Mouse (Mus musculus): Measurements from ENCODE around the gene Dirc2. TPM values are rescaled to one million over a fixed set of nuclear protein-coding genes. Genes with fewer than 3 reads are reported as not detected.

Gene Dirc2
- polyA plus RNA-seq, 1 experiment from 2014 or later = 16.0 TPM

- no peak for DNase-seq
- no peak for TF ChIP-seq CTCF (IDR thresholded peaks at IDR 0.05; ENCODE audit: low read depth)
- 56% methylated on average over 12 of the region's 12 CpGs for WGBS
- Histone ChIP-seq H3K27ac (ENCODE audit: low read depth) (no peak overlapping the region), H3K36me3 (ENCODE audit: insufficient read depth) (no peaks in the 10 kb centered on the region), H3K4me3 (ENCODE audit: low read depth, low read length) (no peak overlapping the region), H3K9ac (no peak overlapping the region), H3K9me3 (ENCODE audit: low read depth, low read length) (no peaks in the 10 kb centered on the region), H3K4me1 (ENCODE audit: insufficient read depth) (no peaks in the 10 kb centered on the region), H3K27me3 (ENCODE audit: insufficient read depth, low read length) (no peaks in the 10 kb centered on the region), H3K4me2 (no peak overlapping the region)
- no peak for ATAC-seq (ENCODE audit: insufficient read depth)
Measured at GRCm38 (mm10) chr16:35740357-35740756, 28.8 kb downstream of the Dirc2 start.

GRCm38 (mm10) chr16:35739548-35739947 lies 29.6 kb downstream of the Dirc2 start:
- H3K4me2 ChIP-seq = no peak overlapping the region
- no peaks in the 10 kb centered on the region for H3K9me3 ChIP-seq (ENCODE audit: low read depth, low read length)
- no peak for DNase-seq
- H3K4me3 ChIP-seq (ENCODE audit: low read depth, low read length) = no peak overlapping the region
- no peaks in the 10 kb centered on the region for H3K36me3 ChIP-seq (ENCODE audit: insufficient read depth)
- no peak for TF ChIP-seq CTCF (IDR thresholded peaks at IDR 0.05; ENCODE audit: low read depth)
- no peaks in the 10 kb centered on the region for H3K4me1 ChIP-seq (ENCODE audit: insufficient read depth)
- H3K27ac ChIP-seq (ENCODE audit: low read depth) = no peak overlapping the region
- WGBS = 28% methylated on average over 1 of the region's 1 CpGs
- H3K27me3 ChIP-seq (ENCODE audit: insufficient read depth, low read length) = no peaks in the 10 kb centered on the region
- H3K9ac ChIP-seq = no peak overlapping the region
- ATAC-seq (ENCODE audit: insufficient read depth) = no peak

- WGBS = 77% methylated on average over 7 of the region's 7 CpGs
- no peaks in the 10 kb centered on the region for H3K9me3 ChIP-seq (ENCODE audit: low read depth, low read length)
- no peak for TF ChIP-seq CTCF (IDR thresholded peaks at IDR 0.05; ENCODE audit: low read depth)
- H3K27me3 ChIP-seq (ENCODE audit: insufficient read depth, low read length) = no peaks in the 10 kb centered on the region
- no peak for ATAC-seq (ENCODE audit: insufficient read depth)
- H3K4me2 ChIP-seq = no peak overlapping the region
- no peak overlapping the region for H3K27ac ChIP-seq (ENCODE audit: low read depth)
- no peak for DNase-seq
- H3K36me3 ChIP-seq (ENCODE audit: insufficient read depth) = no peaks in the 10 kb centered on the region
- H3K9ac ChIP-seq = no peak overlapping the region
- no peaks in the 10 kb centered on the region for H3K4me1 ChIP-seq (ENCODE audit: insufficient read depth)
- no peak overlapping the region for H3K4me3 ChIP-seq (ENCODE audit: low read depth, low read length)
Measured at GRCm38 (mm10) chr16:35738096-35738767, 30.9 kb downstream of the Dirc2 start.

- Histone ChIP-seq H3K4me1 (ENCODE audit: insufficient read depth) (no peaks in the 10 kb centered on the region), H3K4me3 (ENCODE audit: low read depth, low read length) (no peak overlapping the region), H3K36me3 (ENCODE audit: insufficient read depth) (no peaks in the 10 kb centered on the region), H3K9ac (no peak overlapping the region), H3K4me2 (no peak overlapping the region), H3K9me3 (ENCODE audit: low read depth, low read length) (no peaks in the 10 kb centered on the region), H3K27me3 (ENCODE audit: insufficient read depth, low read length) (no peaks in the 10 kb centered on the region), H3K27ac (ENCODE audit: low read depth) (no peak overlapping the region)
- 13% methylated on average over 6 of the region's 6 CpGs for WGBS
- ATAC-seq (ENCODE audit: insufficient read depth) (no peak), DNase-seq (peak; percentile 78)
- TF ChIP-seq CTCF (IDR thresholded peaks at IDR 0.05; ENCODE audit: low read depth) = peak; percentile 87
Measured at GRCm38 (mm10) chr16:35734038-35734437, 35.1 kb downstream of the Dirc2 start.

- no peak overlapping the region for H3K9ac ChIP-seq
- H3K27ac ChIP-seq (ENCODE audit: low read depth) = no peak overlapping the region
- H3K4me2 ChIP-seq = no peak overlapping the region
- H3K27me3 ChIP-seq (ENCODE audit: insufficient read depth, low read length) = no peaks in the 10 kb centered on the region
- no peak overlapping the region for H3K4me3 ChIP-seq (ENCODE audit: low read depth, low read length)
- WGBS = 78% methylated on average over 7 of the region's 7 CpGs
- no peaks in the 10 kb centered on the region for H3K36me3 ChIP-seq (ENCODE audit: insufficient read depth)
- H3K9me3 ChIP-seq (ENCODE audit: low read depth, low read length) = no peaks in the 10 kb centered on the region
- DNase-seq (no peak), ATAC-seq (ENCODE audit: insufficient read depth) (no peak)
- TF ChIP-seq CTCF (IDR thresholded peaks at IDR 0.05; ENCODE audit: low read depth) = no peak
- H3K4me1 ChIP-seq (ENCODE audit: insufficient read depth) = no peaks in the 10 kb centered on the region
Measured at GRCm38 (mm10) chr16:35732096-35732495, 37.1 kb downstream of the Dirc2 start.

GRCm38 (mm10) chr16:35729151-35729738 lies 39.9 kb downstream of the Dirc2 start:
- no peak overlapping the region for H3K9ac ChIP-seq
- 41% methylated on average over 8 of the region's 8 CpGs for WGBS
- H3K4me1 ChIP-seq (ENCODE audit: insufficient read depth) = no peaks in the 10 kb centered on the region
- no peak overlapping the region for H3K27ac ChIP-seq (ENCODE audit: low read depth)
- H3K27me3 ChIP-seq (ENCODE audit: insufficient read depth, low read length) = no peaks in the 10 kb centered on the region
- H3K4me3 ChIP-seq (ENCODE audit: low read depth, low read length) = no peak overlapping the region
- no peak overlapping the region for H3K4me2 ChIP-seq
- H3K9me3 ChIP-seq (ENCODE audit: low read depth, low read length) = no peaks in the 10 kb centered on the region
- no peaks in the 10 kb centered on the region for H3K36me3 ChIP-seq (ENCODE audit: insufficient read depth)
- TF ChIP-seq CTCF (IDR thresholded peaks at IDR 0.05; ENCODE audit: low read depth) = no peak
- peak; percentile 67 for DNase-seq
- peak; percentile 95 for ATAC-seq (ENCODE audit: insufficient read depth)

GRCm38 (mm10) chr16:35726601-35727000 lies 42.6 kb downstream of the Dirc2 start:
- Histone ChIP-seq H3K36me3 (ENCODE audit: insufficient read depth) (0 out of 2 replicates have a peak, but pooled peaks cover 4% of the 10 kb centered on the region), H3K4me1 (ENCODE audit: insufficient read depth) (no peaks in the 10 kb centered on the region), H3K27ac (ENCODE audit: low read depth) (no peak overlapping the region), H3K4me3 (ENCODE audit: low read depth, low read length) (no peak overlapping the region), H3K27me3 (ENCODE audit: insufficient read depth, low read length) (no peaks in the 10 kb centered on the region), H3K9ac (no peak overlapping the region), H3K4me2 (no peak overlapping the region), H3K9me3 (ENCODE audit: low read depth, low read length) (no peaks in the 10 kb centered on the region)
- WGBS = 76% methylated on average over 2 of the region's 2 CpGs
- ATAC-seq (ENCODE audit: insufficient read depth) = no peak
- TF ChIP-seq CTCF (IDR thresholded peaks at IDR 0.05; ENCODE audit: low read depth) = no peak
- DNase-seq = no peak

Data from lung, embryonic 14.5 days (tissue).